Mouse (Mus musculus) stomach, postnatal 0 days (tissue): ENCODE data around the gene Il9r. TPM values are rescaled to one million over a fixed set of nuclear protein-coding genes. Genes with fewer than 3 reads are reported as not detected.

ENCODE experiments used
- ATAC-seq: fragments of 200-750 bp; cut with Nextera tagmentation; 2 replicates; pipeline ENCODE4 v1.8.0; 2017; ENCODE audit not compliant: low FRiP score, low TSS enrichment
- DNase-seq: peaks from one replicate; pipeline ENCODE4 v3.0.0-alpha.2; 2016; ENCODE audit warnings: low spot score
- H3K27ac ChIP-seq: fragments of 300-500 bp; sonication (generic); replicated peaks from 2 replicates; pipeline ENCODE4 v1.5.1; 2014; ENCODE audit warnings: mild to moderate bottlenecking, control low read depth
- H3K27me3 ChIP-seq: fragments of 300-500 bp; sonication (generic); 2 replicates; pipeline ENCODE4 v1.6.1; 2014; ENCODE audit warnings: low read length; ENCODE audit not compliant: control insufficient read depth, insufficient read depth
- H3K36me3 ChIP-seq: fragments of 300-500 bp; sonication (generic); 2 replicates; pipeline ENCODE4 v1.6.1; 2014; ENCODE audit warnings: low read length, mixed read lengths; ENCODE audit not compliant: control insufficient read depth, insufficient read depth
- H3K4me1 ChIP-seq: fragments of 300-500 bp; sonication (generic); replicated peaks from 2 replicates; pipeline ENCODE4 v1.6.1; 2014; ENCODE audit warnings: antibody characterized with exemption; ENCODE audit not compliant: control insufficient read depth, insufficient read depth
- H3K4me2 ChIP-seq: fragments of 300-500 bp; sonication (generic); replicated peaks from 2 replicates; pipeline ENCODE4 v1.6.1; 2014; ENCODE audit warnings: low read depth, mild to moderate bottlenecking, control low read depth, moderate library complexity
- H3K4me3 ChIP-seq: fragments of 300-500 bp; sonication (generic); 2 replicates; pipeline ENCODE4 v1.5.1; 2014; ENCODE audit warnings: low read depth, low read length, control low read depth
- H3K9ac ChIP-seq: fragments of 300-500 bp; sonication (generic); 2 replicates; pipeline ENCODE4 v1.6.1; 2014; ENCODE audit warnings: mild to moderate bottlenecking, low read length, control low read depth, mixed read lengths
- H3K9me3 ChIP-seq: fragments of 300-500 bp; sonication (generic); 2 replicates; pipeline ENCODE4 v1.6.1; 2016; ENCODE audit warnings: low read length; ENCODE audit not compliant: control insufficient read depth
- CTCF ChIP-seq: IDR thresholded peaks from 2 replicates; pipeline ENCODE4 v1.5.1; 2016; ENCODE audit warnings: antibody characterized with exemption, low read depth, mild to moderate bottlenecking, moderate library complexity
- EP300 ChIP-seq: optimal IDR thresholded peaks from 2 replicates; pipeline ENCODE3; 2016; ENCODE audit warnings: antibody characterized with exemption
- WGBS: fragments of 180-500 bp; shearing (Covaris S2); extraction: QIAGEN DNeasy Blood & Tissue Kit; methylation state at CpG from one replicate; pipeline ENCODE4 v1.1.7; 2014; 5-methylcytosine and 5-hydroxymethylcytosine counted together
- polyA plus RNA-seq: library from polyadenylated mRNA; unstranded; fragments of >200 nt; fragmentation: Nextera tagmentation; extraction: Ambion mirVana; gene quantifications from 2 replicates; pipeline ENCODE4 v1.2.1, GENCODE M21; 2015

Il9r gene
- polyA plus RNA-seq, 1 experiment from 2014 or later = not detected

DNA sequence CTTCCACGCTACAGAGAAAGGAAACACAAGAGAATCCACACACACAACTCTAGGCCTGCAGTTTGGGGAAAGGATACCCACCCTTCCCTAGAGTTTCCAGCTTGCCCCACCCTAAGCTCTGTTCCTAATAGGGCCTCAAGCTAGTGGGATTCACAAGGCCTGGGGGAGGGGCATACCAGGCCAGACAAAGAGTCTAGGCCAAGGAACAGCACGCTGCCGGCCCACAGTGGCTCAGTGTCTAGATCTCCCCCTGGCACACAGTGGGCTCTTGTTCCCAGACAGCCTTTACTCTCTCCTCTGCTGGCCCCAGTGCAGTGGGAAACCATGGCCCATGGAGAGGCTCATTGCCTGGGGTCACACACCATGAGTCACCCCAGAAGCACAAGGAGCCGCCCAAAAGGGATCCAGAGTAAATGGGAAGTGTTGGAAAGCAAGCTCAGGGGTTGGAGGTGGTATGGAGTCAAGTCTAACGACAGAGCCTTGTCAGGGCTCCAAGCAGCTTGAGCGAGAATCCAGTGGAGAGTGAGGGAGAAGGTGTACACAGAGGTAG is 18.5 kb upstream of the Il9r start:
- H3K36me3 ChIP-seq = peaks cover 6% of the 10 kb centered on the region; the same call in 1 of the 2 replicates
- no peaks in the 10 kb centered on the region for H3K27me3 ChIP-seq
- no peak for DNase-seq
- TF ChIP-seq EP300 (no peak), CTCF (no peak)
- H3K9ac ChIP-seq = peak overlapping the region; percentile 27
- ATAC-seq = no peak
- H3K4me3 ChIP-seq = no peak overlapping the region
- H3K9me3 ChIP-seq = no peaks in the 10 kb centered on the region
- no peak overlapping the region for H3K4me2 ChIP-seq
- peaks cover 7% of the 10 kb centered on the region for H3K4me1 ChIP-seq
- no peak overlapping the region for H3K27ac ChIP-seq
- WGBS = 46% methylated on average over 6 of the region's 6 CpGs

DNA sequence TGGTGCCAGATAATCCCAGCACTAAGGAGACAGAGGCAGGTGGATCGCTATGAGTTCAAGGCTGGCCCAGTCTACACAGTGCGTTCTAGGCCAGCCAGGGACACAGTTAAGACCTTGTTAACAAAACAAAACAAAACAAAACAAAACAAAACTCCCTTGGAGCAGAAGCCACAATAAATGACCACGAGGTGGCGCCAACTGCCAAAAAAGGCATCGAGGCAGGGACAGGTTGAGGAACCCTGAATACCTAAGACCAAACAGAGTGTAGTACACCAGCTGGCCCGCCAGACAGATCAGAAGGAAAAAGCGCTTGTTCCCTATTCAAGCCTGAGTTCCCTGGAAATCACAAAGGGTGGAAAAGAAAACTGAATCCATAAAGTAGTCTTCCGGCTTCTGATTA is 16.8 kb upstream of the Il9r start:
- WGBS = 23% methylated on average over 8 of the region's 8 CpGs
- DNase-seq (peak; percentile 79), ATAC-seq (peak; percentile 53)
- TF ChIP-seq EP300 (no peak), CTCF (peak; percentile 93)
- no peaks in the 10 kb centered on the region for H3K27me3 ChIP-seq
- no peak overlapping the region for H3K27ac ChIP-seq
- no peak overlapping the region for H3K9ac ChIP-seq
- peaks cover 12% of the 10 kb centered on the region; the same call in 1 of the 2 replicates for H3K36me3 ChIP-seq
- H3K4me3 ChIP-seq = no peak overlapping the region
- H3K4me2 ChIP-seq = no peak overlapping the region
- no peaks in the 10 kb centered on the region for H3K4me1 ChIP-seq
- H3K9me3 ChIP-seq = no peaks in the 10 kb centered on the region

DNA sequence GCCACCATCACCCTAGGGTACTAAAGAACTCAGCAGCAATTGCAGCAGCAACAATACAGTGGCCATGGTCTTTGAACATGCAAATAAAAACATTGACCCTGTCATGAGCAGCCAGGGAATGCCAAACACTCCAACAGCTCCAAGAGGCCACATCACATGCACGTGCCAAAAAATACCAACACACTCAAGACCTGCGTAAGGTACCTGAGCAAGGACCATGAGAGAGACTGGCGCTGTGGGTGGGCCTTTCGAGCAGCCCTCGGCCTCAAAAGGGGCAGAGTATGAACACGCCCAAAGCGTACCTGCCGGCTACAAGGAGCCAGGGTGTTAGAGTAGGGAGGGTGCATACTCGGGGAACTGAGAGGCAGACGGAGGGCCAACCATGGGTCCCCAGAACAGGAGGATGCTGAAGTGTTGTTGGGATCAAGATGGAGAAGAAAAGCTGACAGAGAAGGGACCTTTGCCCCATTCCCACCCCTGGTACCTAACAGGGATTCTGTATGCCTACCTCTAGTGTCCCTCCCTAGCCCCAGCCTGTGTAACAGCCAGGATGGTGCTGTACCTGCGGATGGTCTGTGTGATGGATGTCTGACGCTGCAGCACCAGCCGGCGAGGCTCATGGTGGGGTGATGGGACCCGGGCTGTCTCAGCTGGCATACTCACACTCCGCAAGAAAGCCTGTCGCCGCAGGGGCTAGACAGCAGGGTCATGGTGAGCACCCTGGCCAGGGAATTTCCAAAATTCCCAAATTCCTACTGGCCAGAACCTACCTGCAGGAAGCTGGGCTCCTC is 15.5 kb upstream of the Il9r start:
- H3K36me3 ChIP-seq = peaks cover 21% of the 10 kb centered on the region; the same call in 1 of the 2 replicates
- 89% methylated on average over 18 of the region's 18 CpGs for WGBS
- DNase-seq = no peak

DNA sequence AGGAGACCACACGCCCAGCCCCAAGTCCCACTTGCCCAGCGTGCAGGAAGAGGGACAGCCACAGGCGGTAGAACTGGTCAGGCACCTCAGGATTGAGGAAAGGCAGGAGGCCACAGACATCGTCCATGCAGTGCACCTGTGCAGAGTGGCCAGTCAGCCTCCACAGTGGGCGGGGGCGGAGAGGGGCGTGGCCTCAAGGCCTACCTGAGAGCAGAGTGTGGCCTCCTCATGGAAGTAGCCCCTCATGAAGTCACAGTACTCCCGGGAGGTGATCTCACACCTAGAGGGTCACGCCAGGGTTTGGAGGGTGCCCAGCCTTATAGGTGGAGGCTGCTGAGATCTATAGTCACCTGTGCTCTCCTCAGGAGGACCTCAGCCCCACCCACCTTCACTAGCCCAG is 10.5 kb upstream of the Il9r start:
- 78% methylated on average over 9 of the region's 9 CpGs for WGBS

More for the DNA sequence above, 15.5 kb upstream of the Il9r start:
- H3K27ac ChIP-seq = no peak overlapping the region
- no peak overlapping the region for H3K9ac ChIP-seq
- no peaks in the 10 kb centered on the region for H3K27me3 ChIP-seq
- ATAC-seq = no peak
- H3K4me3 ChIP-seq = no peak overlapping the region
- H3K9me3 ChIP-seq = no peaks in the 10 kb centered on the region
- no peak overlapping the region for H3K4me2 ChIP-seq
- no peaks in the 10 kb centered on the region for H3K4me1 ChIP-seq
- TF ChIP-seq CTCF (no peak), EP300 (no peak)

DNA sequence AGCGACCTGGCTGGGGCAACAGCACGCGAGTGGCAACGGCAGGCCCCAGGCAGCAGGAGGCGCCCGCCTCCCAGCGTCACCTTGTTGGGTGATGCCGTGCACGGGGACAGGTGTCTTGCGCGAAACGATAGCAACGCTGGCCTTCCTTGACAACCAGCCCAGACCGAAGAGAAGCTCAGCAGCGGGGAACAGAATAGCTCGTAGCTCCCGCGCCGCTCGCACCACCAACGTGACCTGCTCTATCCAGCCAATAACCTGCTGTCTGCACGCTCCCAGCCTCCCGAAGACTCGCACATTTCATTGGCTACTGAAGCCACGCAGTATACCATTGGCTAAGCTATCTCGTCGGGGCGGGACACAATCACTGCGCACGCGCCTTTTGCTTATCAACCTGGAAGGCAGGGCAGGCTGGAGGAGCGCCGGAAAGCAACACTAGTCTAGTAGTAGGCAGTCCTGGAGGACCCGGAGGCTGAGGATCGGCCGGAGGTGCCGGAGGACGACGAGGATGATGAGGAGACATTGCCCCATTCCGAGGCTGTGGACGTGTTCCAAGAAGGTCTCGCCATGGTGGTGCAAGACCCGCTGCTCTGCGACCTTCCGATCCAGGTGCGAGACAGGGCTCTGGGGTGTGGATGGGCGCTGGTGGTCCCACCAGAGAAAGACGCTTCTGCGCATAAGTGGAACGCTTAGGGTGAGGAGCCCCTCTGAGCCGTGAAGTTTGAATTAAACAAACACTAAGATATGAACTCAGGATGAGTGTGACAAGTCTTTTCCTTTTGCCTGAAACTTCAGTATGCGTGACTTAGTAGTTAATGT is 5.2 kb upstream of the Il9r start, which contains the start of gene Snrnp25:
Gene Snrnp25 (plus strand): TSS at position 358 of the 816 bp plus-strand sequence.
- ATAC-seq (peak; percentile 100), DNase-seq (peak; percentile 97)
- TF ChIP-seq EP300 (no peak), CTCF (peak; percentile 70)
- peaks cover 1% of the 10 kb centered on the region; the same call in 1 of the 2 replicates for H3K36me3 ChIP-seq
- no peaks in the 10 kb centered on the region for H3K9me3 ChIP-seq
- 0 out of 2 replicates have a peak, but pooled peaks cover 2% of the 10 kb centered on the region for H3K4me1 ChIP-seq
- no peak within 1 kb of the TSS for H3K27ac ChIP-seq
- H3K4me2 ChIP-seq = peak within 1 kb of the TSS; percentile 85
- H3K27me3 ChIP-seq = no peaks in the 10 kb centered on the region
- H3K4me3 ChIP-seq = peak within 1 kb of the TSS; percentile 57
- H3K9ac ChIP-seq = peak within 1 kb of the TSS; percentile 71
- WGBS = under 1% methylated on average over 52 of the region's 52 CpGs

More for the DNA sequence above, 10.5 kb upstream of the Il9r start:
- H3K4me2 ChIP-seq = no peak overlapping the region
- 0 out of 2 replicates have a peak, but pooled peaks cover 2% of the 10 kb centered on the region for H3K4me1 ChIP-seq
- no peaks in the 10 kb centered on the region for H3K27me3 ChIP-seq
- H3K27ac ChIP-seq = 0 out of 2 replicates have a peak overlapping the region, but pooled peaks have one; percentile 40
- no peak overlapping the region for H3K9ac ChIP-seq
- H3K4me3 ChIP-seq = no peak overlapping the region
- no peak for TF ChIP-seq EP300
- TF ChIP-seq CTCF = no peak
- peak; percentile 64 for DNase-seq
- H3K9me3 ChIP-seq = no peaks in the 10 kb centered on the region
- peak; percentile 66 for ATAC-seq
- H3K36me3 ChIP-seq = peaks cover 23% of the 10 kb centered on the region; the same call in 1 of the 2 replicates
